Mouse (Mus musculus) midbrain, embryonic 11.5 days (tissue): ENCODE measurements around the gene Itsn1. TPM values are rescaled to one million over a fixed set of nuclear protein-coding genes. Genes with fewer than 3 reads are reported as not detected.

Experiments
- ATAC-seq: fragments of 200-750 bp; cut with Nextera tagmentation; 2 replicates; pipeline ENCODE4 v1.8.0; 2017; ENCODE audit warnings: moderate TSS enrichment, moderate library complexity; ENCODE audit not compliant: low FRiP score
- DNase-seq: peaks from one replicate; pipeline ENCODE4 v3.0.0; 2015; ENCODE audit warnings: low spot score; ENCODE audit errors: missing footprints
- H3K27ac ChIP-seq: fragments of 300-500 bp; sonication (generic); 2 replicates; pipeline ENCODE4 v1.5.1; 2014; ENCODE audit warnings: low read depth, low read length
- H3K27me3 ChIP-seq: fragments of 300-500 bp; sonication (generic); 2 replicates; pipeline ENCODE4 v1.6.1; 2014; ENCODE audit warnings: mild to moderate bottlenecking, low read length, moderate library complexity, mixed read lengths; ENCODE audit not compliant: control insufficient read depth, insufficient read depth
- H3K36me3 ChIP-seq: fragments of 300-500 bp; sonication (generic); 2 replicates; pipeline ENCODE4 v1.6.1; 2014; ENCODE audit warnings: mild to moderate bottlenecking, low read length, moderate library complexity, mixed read lengths; ENCODE audit not compliant: control insufficient read depth, insufficient read depth
- H3K4me1 ChIP-seq: fragments of 300-500 bp; sonication (generic); 2 replicates; pipeline ENCODE4 v1.6.1; 2014; ENCODE audit warnings: low read length; ENCODE audit not compliant: control insufficient read depth, insufficient read depth
- H3K4me2 ChIP-seq: fragments of 300-500 bp; sonication (generic); 2 replicates; pipeline ENCODE4 v1.6.1; 2014; ENCODE audit warnings: mild to moderate bottlenecking, moderate library complexity
- H3K4me3 ChIP-seq: fragments of 300-500 bp; sonication (generic); 2 replicates; pipeline ENCODE4 v1.5.1; 2014; ENCODE audit warnings: low read depth, low read length
- H3K9ac ChIP-seq: fragments of 300-500 bp; sonication (generic); 2 replicates; pipeline ENCODE4 v1.6.1; 2014; ENCODE audit warnings: low read length
- H3K9me3 ChIP-seq: fragments of 300-500 bp; sonication (generic); 2 replicates; pipeline ENCODE4 v1.6.1; 2016; ENCODE audit warnings: low read length; ENCODE audit not compliant: control insufficient read depth
- WGBS: fragments of 180-500 bp; shearing (Covaris S2); extraction: QIAGEN DNeasy Blood & Tissue Kit; methylation state at CpG from one replicate; pipeline ENCODE4 v1.1.7; 2014; 5-methylcytosine and 5-hydroxymethylcytosine counted together
- microRNA-seq: library from miRNA; unstranded; fragments of <30 nt; microRNA quantifications from one replicate; pipeline ENCODE4, GENCODE M21; 2017
- polyA plus RNA-seq: library from polyadenylated mRNA; unstranded; fragments of >200 nt; fragmentation: Nextera tagmentation; extraction: Ambion mirVana; gene quantifications from 2 replicates; pipeline ENCODE4 v1.2.1, GENCODE M21; 2014

Gene Itsn1
- polyA plus RNA-seq, 1 experiment from 2014 or later = 54.8 TPM

GRCm38 (mm10) chr16:91968725-91969124 is 239.6 kb downstream of the Itsn1 start:
- Histone ChIP-seq H3K4me1 (peaks cover 7% of the 10 kb centered on the region; the same call in 1 of the 2 replicates), H3K9me3 (no peaks in the 10 kb centered on the region), H3K27ac (no peak overlapping the region), H3K9ac (no peak overlapping the region), H3K27me3 (no peaks in the 10 kb centered on the region), H3K4me2 (no peak overlapping the region), H3K36me3 (no peaks in the 10 kb centered on the region), H3K4me3 (no peak overlapping the region)
- DNase-seq = no peak
- ATAC-seq = no peak
- 80% methylated on average over 10 of the region's 10 CpGs for WGBS

GRCm38 (mm10) chr16:91969516-91970031 is 240.5 kb downstream of the Itsn1 start:
- Histone ChIP-seq H3K4me3 (no peak overlapping the region), H3K4me1 (0 out of 2 replicates have a peak, but pooled peaks cover 2% of the 10 kb centered on the region), H3K36me3 (no peaks in the 10 kb centered on the region), H3K9ac (no peak overlapping the region), H3K27ac (no peak overlapping the region), H3K4me2 (no peak overlapping the region), H3K27me3 (no peaks in the 10 kb centered on the region), H3K9me3 (no peaks in the 10 kb centered on the region)
- WGBS = 63% methylated on average over 10 of the region's 10 CpGs
- DNase-seq (no peak), ATAC-seq (no peak)

Small RNAs within 50 kb of the gene (microRNA-seq; reads per million reads assigned to microRNA genes)
- not detected for gene Gm27773

Other genes with a start within 250 kb of the Itsn1 start
- gene Ifnar1, start 244.0 kb upstream of the Itsn1 start, polyA plus RNA-seq = 49.9 and 53.8 TPM in 2 replicates
- gene Ifngr2, start 182.2 kb upstream of the Itsn1 start, polyA plus RNA-seq = 33.1 and 34.8 TPM in 2 replicates
- 53.2 and 55.7 TPM in 2 replicates for gene Tmem50b, start 131.5 kb upstream of the Itsn1 start, polyA plus RNA-seq
- 5.8 and 6.0 TPM in 2 replicates for gene Dnajc28, start 110.3 kb upstream of the Itsn1 start, polyA plus RNA-seq
- 107 and 111 TPM in 2 replicates for gene Gart, start 82.3 kb upstream of the Itsn1 start, polyA plus RNA-seq
- gene Son, start 81.8 kb upstream of the Itsn1 start, polyA plus RNA-seq = 144 and 148 TPM in 2 replicates
- 38.0 and 39.2 TPM in 2 replicates for gene Donson, start 40.5 kb upstream of the Itsn1 start, polyA plus RNA-seq
- gene Cryzl1, start 306 bp upstream of the Itsn1 start, polyA plus RNA-seq = 77.0 and 82.5 TPM in 2 replicates